Mouse (Mus musculus) urinary bladder, adult 18-20 months (tissue): ENCODE results near the gene Lsamp.

Experiments
- DNase-seq, 2 experiments: peaks; one replicate each; pipeline ENCODE4 v3.0.0; 2022; ENCODE audit warnings: low spot score in 2 of 2, mixed read lengths in 2 of 2

Gene Lsamp

GRCm38 (mm10) chr16:42189431-42190081, 2205.4 kb downstream of the Lsamp start:
- DNase-seq: no peak

- DNase-seq: peak; percentile 68 to 83
Observed at GRCm38 (mm10) chr16:42190114-42191045, 2206.2 kb downstream of the Lsamp start.
